Mouse (Mus musculus) heart, embryonic 16.5 days (tissue): ENCODE results near the gene Gm45213. TPM values are rescaled to one million over a fixed set of nuclear protein-coding genes. Genes with fewer than 3 reads are reported as not detected.

Source experiments
- ATAC-seq: fragments of 200-750 bp; cut with Nextera tagmentation; replicated peaks from 2 replicates; pipeline ENCODE4 v1.8.0; 2017; ENCODE audit warnings: moderate number of reproducible peaks; ENCODE audit not compliant: insufficient read depth, low FRiP score; ENCODE audit errors: extremely low read depth
- H3K27ac ChIP-seq: fragments of 300-500 bp; sonication (generic); 2 replicates; pipeline ENCODE4 v1.5.1; 2014; ENCODE audit warnings: mild to moderate bottlenecking, low read length, control low read depth, moderate library complexity
- H3K27me3 ChIP-seq: fragments of 300-500 bp; sonication (generic); 2 replicates; pipeline ENCODE4 v1.6.1; 2014; ENCODE audit warnings: low read length, mixed read lengths; ENCODE audit not compliant: control insufficient read depth, insufficient read depth
- H3K36me3 ChIP-seq: fragments of 300-500 bp; sonication (generic); 2 replicates; pipeline ENCODE4 v1.6.1; 2014; ENCODE audit not compliant: control insufficient read depth, insufficient read depth
- H3K4me1 ChIP-seq: fragments of 300-500 bp; sonication (generic); 2 replicates; pipeline ENCODE4 v1.6.1; 2014; ENCODE audit warnings: low read length, mixed read lengths; ENCODE audit not compliant: control insufficient read depth, insufficient read depth
- H3K4me2 ChIP-seq: fragments of 300-500 bp; sonication (generic); 2 replicates; pipeline ENCODE4 v1.6.1; 2014; ENCODE audit warnings: low read depth, mild to moderate bottlenecking, control low read depth, low read length
- H3K4me3 ChIP-seq: fragments of 300-500 bp; sonication (generic); 2 replicates; pipeline ENCODE4 v1.5.1; 2014; ENCODE audit warnings: mild to moderate bottlenecking, control low read depth, low read length
- H3K9ac ChIP-seq: fragments of 300-500 bp; sonication (generic); 2 replicates; pipeline ENCODE4 v1.6.1; 2014; ENCODE audit warnings: low read length, control low read depth
- H3K9me3 ChIP-seq: fragments of 300-500 bp; sonication (generic); replicated peaks from 2 replicates; pipeline ENCODE4 v1.6.1; 2016; ENCODE audit warnings: low read length; ENCODE audit not compliant: control insufficient read depth
- WGBS: fragments of 180-500 bp; shearing (Covaris S2); extraction: QIAGEN DNeasy Blood & Tissue Kit; methylation state at CpG from one replicate; pipeline ENCODE4 v1.1.7; 2014; 5-methylcytosine and 5-hydroxymethylcytosine counted together
- polyA plus RNA-seq: library from polyadenylated mRNA; unstranded; fragments of >200 nt; fragmentation: Nextera tagmentation; extraction: Ambion mirVana; gene quantifications from 2 replicates; pipeline ENCODE4 v1.2.1, GENCODE M21; 2015

Gm45213 gene
- polyA plus RNA-seq, 1 experiment from 2014 or later = not detected

DNA sequence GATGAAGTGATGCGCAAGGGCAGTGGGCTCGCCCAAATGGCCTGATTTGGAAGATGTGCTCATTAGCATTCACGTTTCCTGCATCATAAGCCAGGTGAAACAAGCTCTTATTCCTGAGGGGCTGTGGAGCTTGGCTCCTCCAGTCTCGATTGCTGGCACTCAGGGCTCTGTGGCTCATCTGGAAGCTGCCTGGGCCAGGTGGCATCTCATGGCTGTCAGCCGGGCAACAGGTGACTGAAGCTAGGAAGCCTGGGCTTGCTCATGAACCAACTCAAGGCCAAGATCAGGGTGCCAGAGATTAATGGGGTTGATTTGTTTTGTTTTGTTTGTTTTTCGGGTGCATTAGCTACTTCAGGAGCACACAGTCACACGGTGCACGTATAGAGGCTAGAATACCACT, 49.3 kb downstream of the Gm45213 start:
- peaks cover 32% of the 10 kb centered on the region for H3K36me3 ChIP-seq
- H3K4me3 ChIP-seq = no peak overlapping the region
- ATAC-seq = no peak
- 85% methylated on average over 8 of the region's 8 CpGs for WGBS
- no peaks in the 10 kb centered on the region for H3K27me3 ChIP-seq
- H3K4me1 ChIP-seq = no peaks in the 10 kb centered on the region
- H3K9ac ChIP-seq = no peak overlapping the region
- no peak overlapping the region for H3K4me2 ChIP-seq
- no peak overlapping the region for H3K27ac ChIP-seq
- no peaks in the 10 kb centered on the region for H3K9me3 ChIP-seq

DNA sequence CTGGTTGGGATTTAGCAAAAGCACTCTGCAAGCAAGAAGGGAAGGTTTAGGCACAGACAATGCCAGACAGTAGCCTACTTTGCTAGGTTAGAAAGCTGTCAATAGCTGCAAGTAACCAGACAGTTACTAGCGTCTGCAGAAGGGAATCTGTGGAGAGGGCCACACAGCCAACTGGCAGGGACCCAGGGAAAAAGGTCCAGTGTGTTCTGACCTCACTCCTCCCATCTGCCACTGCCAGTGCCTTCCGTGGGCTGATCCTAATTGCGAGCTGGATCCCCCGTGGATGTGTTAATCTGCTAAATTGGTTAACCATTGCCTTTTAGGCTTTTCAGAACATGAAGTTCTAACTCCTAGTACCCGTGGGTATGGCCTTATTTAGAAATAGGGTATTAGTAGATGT, 50.7 kb downstream of the Gm45213 start:
- Histone ChIP-seq H3K4me2 (no peak overlapping the region), H3K27ac (no peak overlapping the region), H3K4me1 (no peaks in the 10 kb centered on the region), H3K36me3 (peaks cover 17% of the 10 kb centered on the region), H3K9me3 (no peaks in the 10 kb centered on the region), H3K4me3 (no peak overlapping the region), H3K9ac (no peak overlapping the region), H3K27me3 (no peaks in the 10 kb centered on the region)
- 69% methylated on average over 5 of the region's 5 CpGs for WGBS
- no peak for ATAC-seq

DNA sequence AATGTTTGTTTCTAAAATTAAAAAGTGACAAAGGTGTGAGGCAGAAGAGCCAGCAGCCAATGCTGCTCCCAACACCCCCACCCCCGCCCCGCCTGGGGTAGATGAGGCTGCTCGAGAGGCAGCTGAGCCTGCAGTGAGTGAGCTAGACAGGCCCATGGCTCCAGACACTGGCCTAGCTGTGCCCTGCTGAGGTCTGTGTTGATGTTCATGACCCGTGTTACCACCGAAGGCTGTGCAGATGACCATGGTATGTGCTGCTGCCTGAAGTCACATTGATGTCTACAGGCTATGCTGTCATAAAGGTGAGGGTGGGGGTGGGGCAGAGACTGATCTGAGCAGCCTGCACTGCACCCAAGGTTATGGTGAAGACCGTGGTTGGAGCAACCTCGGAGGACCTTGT, 55.4 kb downstream of the Gm45213 start:
- no peak for ATAC-seq

DNA sequence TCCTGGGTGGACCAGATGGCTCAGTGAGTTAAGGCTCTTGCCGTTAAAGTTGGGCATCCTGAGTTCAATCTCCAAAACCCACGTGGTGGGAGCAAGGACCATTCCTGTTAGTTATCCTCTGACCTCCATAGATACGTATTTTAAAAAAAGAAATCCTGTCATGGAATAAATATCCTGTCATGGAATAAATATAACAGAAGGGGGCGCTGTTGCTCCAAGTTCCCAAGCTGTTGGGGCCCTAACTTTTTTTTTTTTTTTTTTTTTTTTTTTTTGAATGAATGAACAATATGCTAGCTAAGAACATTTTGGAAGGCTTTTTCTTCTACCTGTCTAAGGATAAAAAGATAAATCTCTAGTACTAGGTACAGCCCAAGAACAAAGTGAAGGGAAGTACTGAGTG, 58.5 kb downstream of the Gm45213 start:
- H3K4me2 ChIP-seq = no peak overlapping the region
- no peak overlapping the region for H3K4me3 ChIP-seq
- WGBS = 2% methylated on average over 4 of the region's 4 CpGs
- no peak overlapping the region for H3K9ac ChIP-seq
- no peak overlapping the region for H3K27ac ChIP-seq
- ATAC-seq = no peak
- no peaks in the 10 kb centered on the region for H3K9me3 ChIP-seq
- H3K27me3 ChIP-seq = no peaks in the 10 kb centered on the region
- H3K4me1 ChIP-seq = peaks cover 7% of the 10 kb centered on the region
- H3K36me3 ChIP-seq = no peaks in the 10 kb centered on the region

More for the DNA sequence above, 55.4 kb downstream of the Gm45213 start:
- no peak overlapping the region for H3K4me2 ChIP-seq
- no peak overlapping the region for H3K4me3 ChIP-seq
- H3K4me1 ChIP-seq = no peaks in the 10 kb centered on the region
- H3K9me3 ChIP-seq = no peaks in the 10 kb centered on the region
- no peak overlapping the region for H3K9ac ChIP-seq
- no peaks in the 10 kb centered on the region for H3K27me3 ChIP-seq
- H3K27ac ChIP-seq = no peak overlapping the region
- H3K36me3 ChIP-seq = no peaks in the 10 kb centered on the region
- WGBS = 81% methylated on average over 7 of the region's 7 CpGs

DNA sequence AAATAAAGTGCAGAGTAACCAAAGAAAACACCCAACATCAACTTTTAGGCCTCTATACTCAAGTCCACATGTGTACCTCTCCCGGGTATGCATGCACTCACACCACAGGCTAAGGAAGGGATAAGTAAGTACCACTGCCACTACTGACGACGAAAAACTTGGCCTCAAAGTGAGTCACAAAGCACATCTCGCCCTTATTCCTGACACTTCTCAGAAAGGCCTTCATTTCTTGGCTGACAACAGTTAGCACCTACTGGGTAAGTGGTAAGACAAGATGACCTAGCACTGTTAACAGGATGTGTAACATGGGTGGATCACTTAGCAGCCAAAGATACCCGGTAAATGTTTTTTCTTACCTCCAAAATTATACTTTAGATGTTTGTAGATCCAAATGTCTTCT, 61.1 kb downstream of the Gm45213 start:
- no peaks in the 10 kb centered on the region for H3K9me3 ChIP-seq
- no peak overlapping the region for H3K4me2 ChIP-seq
- no peak overlapping the region for H3K9ac ChIP-seq
- H3K27ac ChIP-seq = no peak overlapping the region
- ATAC-seq = no peak
- H3K4me1 ChIP-seq = peaks cover 13% of the 10 kb centered on the region
- 87% methylated on average over 5 of the region's 5 CpGs for WGBS
- H3K4me3 ChIP-seq = no peak overlapping the region
- H3K27me3 ChIP-seq = no peaks in the 10 kb centered on the region
- H3K36me3 ChIP-seq = no peaks in the 10 kb centered on the region

DNA sequence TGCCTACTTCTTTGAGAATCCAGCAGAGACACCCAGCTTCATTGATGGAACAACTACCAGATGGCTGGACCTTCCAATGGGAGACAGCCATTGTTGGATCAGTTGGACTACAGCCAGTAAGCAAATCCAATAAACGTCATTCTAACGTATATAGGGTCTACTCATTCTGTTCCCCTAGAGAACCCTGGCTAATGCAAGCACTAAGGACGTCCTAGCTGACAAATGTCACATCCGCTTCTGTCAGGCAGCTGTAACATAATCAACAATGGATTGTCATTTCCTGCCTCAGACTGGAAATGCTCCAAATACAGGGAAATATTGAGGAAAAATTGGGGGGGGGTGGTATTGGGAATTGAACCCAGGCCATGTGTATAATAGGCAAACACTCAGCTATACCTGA, 62.4 kb downstream of the Gm45213 start:
- no peaks in the 10 kb centered on the region for H3K27me3 ChIP-seq
- H3K4me1 ChIP-seq = peaks cover 15% of the 10 kb centered on the region
- H3K36me3 ChIP-seq = no peaks in the 10 kb centered on the region
- no peaks in the 10 kb centered on the region for H3K9me3 ChIP-seq
- H3K4me3 ChIP-seq = no peak overlapping the region
- ATAC-seq = no peak
- no peak overlapping the region for H3K4me2 ChIP-seq
- no peak overlapping the region for H3K27ac ChIP-seq
- H3K9ac ChIP-seq = no peak overlapping the region
- 49% methylated on average over 4 of the region's 4 CpGs for WGBS

DNA sequence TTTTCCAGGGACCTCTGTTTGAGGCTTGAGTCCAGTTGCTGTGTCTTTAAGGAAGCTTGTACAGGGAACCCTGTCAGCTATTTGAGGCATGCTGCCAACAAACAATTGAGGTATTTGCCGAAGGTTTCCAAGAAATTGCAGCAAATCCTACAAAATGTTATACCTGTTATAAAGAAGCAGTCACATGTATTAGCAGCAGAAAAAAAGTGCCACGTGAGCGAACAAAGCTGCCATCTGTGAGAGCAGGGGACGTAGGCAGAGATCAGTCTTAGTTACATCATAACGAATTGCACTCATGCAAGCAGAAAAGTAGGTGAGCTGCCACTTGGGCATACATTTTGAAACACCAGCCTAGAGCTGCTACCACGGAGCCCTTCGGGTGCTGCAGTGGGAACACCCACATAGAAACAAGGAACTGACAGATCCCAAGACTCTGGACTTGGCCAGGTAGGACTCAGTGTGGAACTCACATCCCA, 63.2 kb downstream of the Gm45213 start:
- no peak overlapping the region for H3K4me2 ChIP-seq

DNA sequence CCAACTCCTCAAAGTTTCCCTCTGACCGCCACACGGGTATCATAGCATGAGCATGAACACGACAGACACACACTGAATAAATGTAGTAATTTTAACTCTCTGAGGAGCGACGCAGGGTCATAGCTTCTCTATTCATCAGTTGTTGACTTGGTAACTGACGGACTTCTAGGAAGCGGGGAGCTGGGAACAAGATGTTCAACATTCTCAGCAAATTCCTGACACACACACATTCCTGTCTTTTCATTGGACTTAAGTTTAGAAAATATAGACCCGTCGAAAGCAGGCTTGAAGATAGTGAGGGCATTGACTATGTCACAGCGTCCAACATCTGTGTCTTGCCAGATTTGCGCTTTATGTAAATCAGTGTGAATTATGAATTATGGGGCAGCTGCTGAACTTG, 63.8 kb downstream of the Gm45213 start:
- no peak overlapping the region for H3K27ac ChIP-seq
- H3K4me1 ChIP-seq = peaks cover 24% of the 10 kb centered on the region
- no peaks in the 10 kb centered on the region for H3K36me3 ChIP-seq
- no peak overlapping the region for H3K4me2 ChIP-seq
- WGBS = 52% methylated on average over 11 of the region's 11 CpGs
- H3K4me3 ChIP-seq = no peak overlapping the region
- ATAC-seq = no peak
- no peaks in the 10 kb centered on the region for H3K9me3 ChIP-seq
- no peak overlapping the region for H3K9ac ChIP-seq
- H3K27me3 ChIP-seq = no peaks in the 10 kb centered on the region

More for the DNA sequence above, 63.2 kb downstream of the Gm45213 start:
- Histone ChIP-seq H3K27me3 (no peaks in the 10 kb centered on the region), H3K27ac (no peak overlapping the region), H3K36me3 (no peaks in the 10 kb centered on the region), H3K9ac (no peak overlapping the region), H3K4me1 (peaks cover 20% of the 10 kb centered on the region), H3K9me3 (no peaks in the 10 kb centered on the region), H3K4me3 (no peak overlapping the region)
- WGBS = 60% methylated on average over 7 of the region's 7 CpGs
- no peak for ATAC-seq

DNA sequence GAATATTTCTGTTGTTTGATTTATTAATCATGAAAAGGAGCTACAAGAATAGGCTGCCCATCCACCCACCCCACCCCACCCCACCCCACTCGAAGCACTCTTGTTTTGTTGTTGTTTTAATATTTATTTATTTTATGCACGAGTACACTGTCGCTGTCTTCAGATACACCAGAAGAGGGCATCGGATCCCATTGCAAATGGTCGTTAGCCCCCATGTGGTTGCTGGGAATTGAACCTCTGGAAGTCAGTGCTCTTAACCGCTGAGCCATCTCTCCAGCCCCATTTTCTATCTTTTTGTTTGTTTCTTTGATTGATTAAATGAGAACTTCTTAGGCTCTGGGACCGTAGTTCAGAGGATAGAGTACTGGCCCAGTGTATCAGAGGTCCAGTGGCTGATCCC, 64.5 kb downstream of the Gm45213 start:
- Histone ChIP-seq H3K27ac (no peak overlapping the region), H3K9ac (no peak overlapping the region), H3K27me3 (no peaks in the 10 kb centered on the region), H3K4me2 (no peak overlapping the region), H3K36me3 (no peaks in the 10 kb centered on the region), H3K4me1 (peaks cover 26% of the 10 kb centered on the region), H3K9me3 (no peaks in the 10 kb centered on the region), H3K4me3 (no peak overlapping the region)
- WGBS = 12% methylated on average over 7 of the region's 7 CpGs
- ATAC-seq = no peak
